Mouse (Mus musculus) CD8-positive naive resting alpha-beta T cell, adult 2 months (primary cell): ENCODE measurements around the gene Arid1a.

Experiments used
- DNase-seq, 2 experiments: peaks; one replicate each; pipeline ENCODE4 v3.0.0; 2022; ENCODE audit warnings: low read depth in 2 of 2, low spot score in 2 of 2

The Arid1a gene

GRCm38 (mm10) chr4:133756514-133757268, at the start of gene Arid1a:
Gene Arid1a, minus strand, starts transcription at chr4:133756769.
- DNase-seq: peak; percentile 92 to 95

GRCm38 (mm10) chr4:133804401-133805263, 48.1 kb upstream of the Arid1a start:
- DNase-seq: no peak

- no peak for DNase-seq
These were observed 44.0 kb upstream of the Arid1a start for GRCm38 (mm10) chr4:133800589-133800988.

- no peak for DNase-seq
These were observed 36.7 kb upstream of the Arid1a start for GRCm38 (mm10) chr4:133793269-133793668.

- DNase-seq: no peak
These were observed 18.3 kb upstream of the Arid1a start for GRCm38 (mm10) chr4:133774570-133775554.

GRCm38 (mm10) chr4:133769157-133769556, 12.6 kb upstream of the Arid1a start:
- DNase-seq: no peak

GRCm38 (mm10) chr4:133763112-133763511, 6.5 kb upstream of the Arid1a start:
- no peak for DNase-seq

GRCm38 (mm10) chr4:133759659-133760058, 3.1 kb upstream of the Arid1a start:
- DNase-seq: no peak

- peak; percentile 68 to 79 for DNase-seq
These were observed 783 bp upstream of the Arid1a start for GRCm38 (mm10) chr4:133757269-133757835.

GRCm38 (mm10) chr4:133755861-133756371, 653 bp downstream of the Arid1a start:
- DNase-seq: no peak

GRCm38 (mm10) chr4:133754871-133755765, 1.5 kb downstream of the Arid1a start:
- no peak for DNase-seq

- DNase-seq: peak; percentile 98 to 99
These were observed 2.3 kb downstream of the Arid1a start for GRCm38 (mm10) chr4:133754238-133754637.

GRCm38 (mm10) chr4:133753375-133754190, 3.0 kb downstream of the Arid1a start:
- DNase-seq: peak; percentile 21 to 39

- peak; percentile 68 to 69 for DNase-seq
These were observed 3.9 kb downstream of the Arid1a start for GRCm38 (mm10) chr4:133752449-133753374.

GRCm38 (mm10) chr4:133751521-133752448, 4.8 kb downstream of the Arid1a start:
- DNase-seq: peak; percentile 26 to 29

- DNase-seq: no peak
These were observed 6.3 kb downstream of the Arid1a start for GRCm38 (mm10) chr4:133750184-133750775.
